Mouse (Mus musculus) c-Kit-positive CD71-positive TER-119-positive erythroid progenitor cells, embryonic 14.5 days (primary cell): ENCODE measurements around the gene Klhl21.

Experiments used
- DNase-seq: peaks from one replicate; pipeline ENCODE4 v3.0.0-alpha.2; 2013; ENCODE audit warnings: low spot score

The Klhl21 gene

GRCm38 (mm10) chr4:152008622-152009075 is at the start of gene Klhl21:
Klhl21 (plus strand) TSS chr4:152008803.
- DNase-seq = peak; percentile 90

- DNase-seq = no peak
Observed at GRCm38 (mm10) chr4:151959849-151960512, 48.6 kb upstream of the Klhl21 start.

DNA sequence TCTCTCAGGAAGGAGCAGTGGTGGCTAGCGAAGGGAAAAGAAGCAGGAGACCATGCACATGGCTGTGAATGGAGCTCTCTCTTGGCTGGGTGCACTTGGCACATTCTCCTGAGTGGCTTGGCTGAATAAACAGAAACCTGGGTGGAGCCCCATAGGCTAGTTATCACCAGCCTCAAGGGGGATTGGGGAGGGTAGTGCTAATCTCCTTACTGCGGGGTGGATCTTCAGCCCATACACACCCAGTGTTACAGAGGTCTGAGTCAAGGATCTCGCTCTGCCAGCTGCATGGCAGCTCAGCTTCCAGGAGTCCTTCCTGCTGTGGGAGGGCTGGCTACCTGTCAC is 48.1 kb upstream of the Klhl21 start:
- DNase-seq = peak; percentile 91

GRCm38 (mm10) chr4:151962817-151963216 is 45.8 kb upstream of the Klhl21 start:
- no peak for DNase-seq

DNA sequence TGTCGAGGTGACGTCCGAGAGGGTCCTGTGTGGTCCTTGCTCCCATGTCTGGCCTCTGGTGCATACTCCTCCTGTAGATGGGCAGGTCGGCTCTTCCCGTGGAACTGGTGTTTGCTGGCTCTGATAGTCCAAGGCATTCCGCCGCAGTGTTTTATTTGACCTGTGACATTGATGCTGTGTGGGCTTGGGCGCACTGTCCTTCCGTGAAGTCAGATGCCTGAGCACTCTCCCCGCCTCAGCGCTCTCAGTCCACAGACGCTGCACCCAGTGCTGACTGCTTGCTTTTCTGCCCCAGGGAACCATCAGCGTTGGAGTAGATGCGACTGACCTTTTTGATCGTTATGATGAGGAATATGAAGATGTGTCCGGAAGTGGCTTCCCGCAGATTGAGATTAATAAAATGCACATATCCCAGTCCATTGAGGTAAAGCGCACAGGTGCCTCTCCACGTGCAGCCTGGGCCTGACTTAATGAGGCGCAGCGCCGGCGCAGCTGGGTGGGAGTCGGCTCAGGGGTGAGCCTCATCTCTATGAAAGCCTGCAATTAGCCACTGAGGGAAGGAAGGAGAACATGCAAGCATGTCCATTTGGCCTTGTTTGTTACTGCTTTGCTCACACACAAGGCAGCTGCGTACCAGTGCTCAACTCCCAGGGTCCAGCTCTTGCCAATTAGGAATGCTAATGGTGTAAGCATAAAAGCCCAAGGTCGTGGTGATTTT is 40.2 kb upstream of the Klhl21 start:
- DNase-seq = no peak

GRCm38 (mm10) chr4:151972221-151972967 is 36.2 kb upstream of the Klhl21 start:
- DNase-seq = no peak

DNA sequence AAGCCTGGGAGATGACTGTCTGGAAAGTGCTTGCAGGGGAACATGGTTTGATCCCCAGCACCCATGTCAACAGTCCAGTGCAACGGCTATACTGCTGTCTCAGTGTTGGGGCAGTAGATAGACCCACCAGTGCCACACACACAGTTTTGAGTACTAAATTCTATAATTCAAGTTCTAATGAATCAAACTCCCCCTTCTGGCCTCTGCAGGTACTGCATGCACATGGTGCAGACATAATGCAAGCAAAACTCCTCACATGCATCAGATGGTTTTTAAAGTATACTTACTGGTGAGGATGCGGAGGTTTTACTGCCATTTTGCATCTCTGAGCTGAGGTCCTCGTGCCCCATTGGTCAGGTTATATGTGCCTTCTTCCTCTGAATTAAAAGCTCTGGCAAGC is 33.2 kb upstream of the Klhl21 start:
- DNase-seq = peak; percentile 67

GRCm38 (mm10) chr4:151977748-151978147 is 30.9 kb upstream of the Klhl21 start:
- DNase-seq = peak; percentile 70

DNA sequence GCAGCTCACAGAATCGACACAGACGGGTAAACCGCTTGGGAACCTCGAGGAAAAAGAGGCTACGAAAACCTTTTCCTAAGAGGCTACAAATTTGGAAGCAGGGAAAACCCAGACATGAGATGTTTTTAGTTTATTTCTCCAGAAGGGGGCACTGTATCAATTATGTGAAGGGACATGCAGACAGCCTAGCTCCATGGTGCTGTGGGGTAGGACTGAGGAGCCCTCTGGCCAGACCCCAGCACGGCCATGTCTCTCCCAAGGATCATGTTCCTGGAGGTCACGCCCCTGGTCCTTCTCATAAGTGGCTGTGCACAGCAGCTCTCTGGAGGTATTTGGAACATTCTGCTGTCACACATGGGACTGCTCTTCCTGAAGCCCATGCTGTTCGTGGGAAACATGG is 27.9 kb upstream of the Klhl21 start:
- DNase-seq = no peak

- DNase-seq = peak; percentile 74
Observed at GRCm38 (mm10) chr4:151981363-151981762, 27.2 kb upstream of the Klhl21 start.

DNA sequence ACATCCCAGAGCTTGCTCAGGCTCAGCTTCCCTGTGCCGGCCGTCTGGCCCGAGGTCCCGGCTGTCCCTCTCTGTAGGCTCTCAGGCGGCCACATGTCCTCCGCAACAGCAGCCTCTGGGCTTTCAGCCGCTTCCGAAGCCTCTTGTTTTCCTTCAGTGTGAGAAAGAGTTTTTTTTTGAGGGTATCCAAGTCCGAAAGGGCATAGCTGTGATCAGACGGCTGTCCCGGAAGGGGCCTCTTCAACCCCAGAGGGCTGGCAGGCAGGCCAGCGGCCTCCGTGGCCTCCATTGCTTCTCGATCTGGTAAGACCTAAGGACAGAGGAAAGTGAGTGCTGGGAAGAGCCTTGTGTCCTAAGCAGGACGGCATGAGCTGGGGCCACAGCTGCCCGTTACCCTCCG is 25.6 kb upstream of the Klhl21 start:
- DNase-seq = no peak

DNA sequence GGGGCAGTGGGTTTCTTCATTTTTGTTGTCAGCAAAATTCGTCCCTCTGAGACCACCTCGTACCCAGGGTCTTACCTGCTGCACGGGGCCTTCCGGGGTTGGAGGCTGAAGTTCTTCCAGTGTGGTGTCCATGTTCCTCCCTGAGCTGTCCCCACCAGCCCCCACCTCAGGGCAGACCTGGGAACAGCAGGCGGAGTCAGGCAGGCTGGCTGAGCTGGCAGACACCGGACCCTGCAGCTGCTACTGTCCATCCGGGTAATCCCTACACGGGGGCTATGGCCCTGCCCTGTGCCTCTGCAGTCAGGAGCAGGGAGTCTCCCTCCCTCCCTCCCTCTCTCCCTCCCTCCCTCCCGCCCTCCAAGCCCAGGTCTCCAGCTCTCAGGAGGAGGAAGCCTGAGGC is 25.0 kb upstream of the Klhl21 start:
- DNase-seq = no peak

DNA sequence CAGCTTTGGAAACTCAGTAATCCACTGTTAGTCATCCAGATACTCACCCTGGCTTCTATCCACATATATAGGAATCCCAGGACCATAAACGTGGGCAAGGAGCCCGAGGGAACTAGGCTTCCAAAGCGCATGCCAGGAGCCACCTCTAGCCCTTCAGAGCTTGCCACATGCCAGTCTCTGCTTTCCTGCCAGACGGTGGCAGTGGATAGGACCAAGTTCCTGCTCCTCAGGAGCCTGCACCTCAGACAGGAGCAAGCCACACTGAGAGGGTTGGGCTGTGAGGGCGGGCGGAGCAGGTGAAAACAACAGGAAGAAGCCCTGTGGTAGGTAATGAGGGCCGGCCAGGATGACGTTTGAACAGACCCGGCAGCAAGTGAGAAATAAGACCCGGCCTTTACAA is 22.7 kb upstream of the Klhl21 start:
- DNase-seq = no peak

- no peak for DNase-seq
Observed at GRCm38 (mm10) chr4:151986650-151987049, 22.0 kb upstream of the Klhl21 start.

DNA sequence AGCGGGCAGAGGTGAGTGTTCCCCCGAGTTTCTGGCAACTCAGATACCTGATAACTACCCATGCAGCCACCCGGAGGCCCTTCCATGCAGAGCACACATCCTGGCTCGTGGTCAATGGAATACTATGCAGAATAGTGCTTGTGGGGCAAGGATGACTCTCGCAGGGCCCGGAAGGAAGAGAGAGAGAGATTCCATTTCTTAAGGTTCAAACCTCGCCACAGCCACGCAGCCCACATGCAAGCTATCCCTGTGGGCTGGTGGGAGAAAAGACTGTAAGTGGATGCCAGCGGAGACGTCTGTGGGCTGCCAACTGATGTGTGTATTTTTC is 20.6 kb upstream of the Klhl21 start:
- no peak for DNase-seq

DNA sequence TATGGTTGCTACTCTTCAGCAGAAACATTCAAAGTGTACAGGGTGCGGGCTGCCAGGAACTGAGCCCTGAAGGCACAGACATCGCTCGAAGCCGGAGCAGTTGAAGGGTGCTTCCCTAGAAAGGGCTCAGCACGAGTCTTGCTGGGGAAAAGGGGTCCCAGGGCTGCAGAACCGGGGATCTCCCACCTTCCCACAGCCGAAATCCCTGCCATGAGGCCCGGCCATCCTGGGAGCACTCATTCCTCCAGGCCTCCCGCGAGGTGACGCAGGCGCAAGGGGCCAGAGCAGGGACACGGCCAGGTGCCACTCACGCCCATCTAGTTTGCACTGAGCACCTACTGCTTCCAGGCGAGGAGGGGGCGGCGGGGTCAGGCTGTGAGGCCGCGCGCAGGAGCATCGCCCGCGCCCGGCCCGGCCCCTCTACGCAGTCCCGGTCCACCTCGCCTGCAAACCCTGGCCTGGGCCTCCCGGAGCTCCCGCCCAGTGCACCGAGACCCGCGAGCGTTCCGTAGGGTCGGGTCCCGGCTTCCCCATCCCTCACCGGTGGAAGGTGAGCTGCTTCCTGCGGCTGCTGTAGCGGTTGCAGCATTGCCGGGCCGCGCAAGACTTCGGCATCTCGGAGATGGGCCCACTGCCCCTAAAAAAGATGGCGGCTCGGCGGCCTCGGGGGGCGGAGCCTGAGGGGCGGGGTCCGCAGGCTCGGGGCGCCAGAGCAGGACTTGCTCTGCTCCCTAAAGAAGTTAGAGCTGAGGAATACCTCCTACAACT is 20.1 kb upstream of the Klhl21 start, which contains the start of gene Thap3:
TSS of gene Thap3 (minus strand) at position 656 of the 768 bp plus-strand sequence.
- peak; percentile 54 for DNase-seq

- no peak for DNase-seq
Observed at GRCm38 (mm10) chr4:151989110-151989488, 19.5 kb upstream of the Klhl21 start.

DNA sequence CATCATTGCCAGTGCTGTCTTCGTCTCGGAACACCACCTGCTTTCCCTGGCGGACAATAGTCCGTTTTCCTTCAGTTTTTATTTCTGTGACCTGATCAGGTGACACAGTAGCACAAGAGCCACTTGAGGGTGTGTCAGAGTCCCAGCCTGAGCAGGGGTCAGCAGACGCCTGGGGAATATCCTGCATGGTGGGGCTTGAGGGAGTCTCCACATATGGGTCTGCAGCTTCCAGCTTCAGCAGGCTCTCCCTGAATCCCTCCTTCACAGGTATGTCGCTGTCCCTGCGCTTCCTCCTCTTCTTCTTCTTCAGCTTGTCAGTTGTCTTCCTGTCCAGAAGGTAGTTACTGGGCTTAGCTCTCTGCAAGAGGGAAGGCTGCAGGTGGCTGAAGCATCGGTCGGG is 16.5 kb upstream of the Klhl21 start:
- DNase-seq = no peak

GRCm38 (mm10) chr4:151993035-151993434 is 15.6 kb upstream of the Klhl21 start:
- no peak for DNase-seq

DNA sequence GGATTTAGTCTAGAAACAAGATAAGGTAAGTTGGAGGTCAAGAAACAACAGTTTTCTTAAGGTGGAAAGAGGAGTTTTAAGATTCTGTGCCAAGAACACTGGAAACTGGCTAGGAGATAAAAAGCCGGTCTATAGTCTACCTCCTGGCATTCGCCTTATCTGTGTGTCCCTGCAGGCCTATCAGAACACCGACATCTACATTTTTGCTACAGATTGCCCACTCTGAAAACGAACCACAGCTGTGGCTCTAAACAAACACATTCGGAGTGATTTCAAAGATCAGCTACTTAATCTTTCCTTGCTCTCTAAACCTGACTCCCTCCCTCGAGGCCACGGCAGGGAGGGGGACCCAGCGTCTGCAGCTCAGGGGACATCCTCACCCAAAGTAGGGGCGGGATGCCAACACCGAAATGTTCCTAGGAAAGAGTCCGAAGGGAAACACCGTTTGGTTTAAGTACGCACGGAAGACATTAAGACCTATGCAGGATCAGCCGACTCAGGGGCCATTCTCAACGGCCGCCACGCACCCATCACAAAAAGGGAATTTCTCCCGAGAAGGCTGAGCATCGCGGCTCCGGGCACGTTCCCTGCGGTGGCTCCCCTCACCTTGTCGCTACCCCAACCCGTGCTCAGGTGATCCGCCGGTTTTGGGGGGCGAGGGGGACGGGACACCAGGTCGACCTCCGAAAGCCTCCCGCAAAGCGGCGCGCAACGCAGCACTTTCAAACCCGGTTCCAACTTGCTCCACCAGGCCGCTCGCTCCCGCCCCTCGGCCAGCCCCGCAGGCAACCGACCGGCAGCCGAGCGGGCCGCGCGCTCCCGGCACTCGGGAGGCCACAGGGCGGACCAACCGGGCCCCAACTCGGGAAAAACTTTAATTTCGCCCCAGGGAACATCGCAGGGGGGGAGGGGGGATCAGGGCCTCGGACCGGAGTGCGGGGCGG is 14.1 kb upstream of the Klhl21 start:
- peak; percentile 43 for DNase-seq
